Mouse (Mus musculus): Measurements from ENCODE around the gene Nbeal2.

- TF ChIP-seq USF2 (conservative IDR thresholded peaks at IDR 0.05; ENCODE audit: low read depth, low read length) (no peak), POLR2A (IDR thresholded peaks at IDR 0.05; ENCODE audit: low read depth, low read length) (no peak), EP300 (IDR thresholded peaks at IDR 0.05; ENCODE audit: low read length) (no peak), MXI1 (IDR thresholded peaks at IDR 0.05; ENCODE audit: low read depth, low read length) (no peak), CHD2 (IDR thresholded peaks at IDR 0.05; ENCODE audit: low read length) (no peak), MYC (IDR thresholded peaks at IDR 0.05; ENCODE audit: low read depth, low read length) (no peak), KAT2A (IDR thresholded peaks at IDR 0.05; ENCODE audit: insufficient replicate concordance, low read length) (no peak), USF1 (IDR thresholded peaks at IDR 0.05; ENCODE audit: low read depth, low read length) (no peak), CTCF (conservative IDR thresholded peaks at IDR 0.05 in 1 of 2, IDR thresholded peaks at IDR 0.05 in 1 of 2; ENCODE audit: low read depth in 2 of 2, low read length in 2 of 2) (no peak), HCFC1 (IDR thresholded peaks at IDR 0.05; ENCODE audit: low read depth, low read length) (no peak), JUND (conservative IDR thresholded peaks at IDR 0.05; ENCODE audit: low read depth, low read length) (no peak), ZKSCAN1 (IDR thresholded peaks at IDR 0.05; ENCODE audit: borderline replicate concordance, low read depth, low read length) (no peak), MAZ (IDR thresholded peaks at IDR 0.05; ENCODE audit: low read depth, low read length) (no peak)
Measured at GRCm38 (mm10) chr9:110682255-110682654, 28.3 kb upstream of the Nbeal2 start.
